Mouse (Mus musculus) midbrain, embryonic 15.5 days (tissue): ENCODE results near the gene Rassf6. TPM values are rescaled to one million over a fixed set of nuclear protein-coding genes. Genes with fewer than 3 reads are reported as not detected.

ENCODE experiments used
- ATAC-seq: fragments of 200-750 bp; cut with Nextera tagmentation; replicated peaks from 2 replicates; pipeline ENCODE4 v1.8.0; 2017; ENCODE audit warnings: moderate TSS enrichment
- H3K27ac ChIP-seq: fragments of 300-500 bp; sonication (generic); 2 replicates; pipeline ENCODE4 v1.5.1; 2015; ENCODE audit warnings: mild to moderate bottlenecking, inconsistent platforms
- H3K27me3 ChIP-seq: fragments of 300-500 bp; sonication (generic); replicated peaks from 2 replicates; pipeline ENCODE4 v1.6.1; 2015; ENCODE audit warnings: inconsistent platforms
- H3K36me3 ChIP-seq: fragments of 300-500 bp; sonication (generic); replicated peaks from 2 replicates; pipeline ENCODE4 v1.6.1; 2015; ENCODE audit warnings: inconsistent platforms
- H3K4me1 ChIP-seq: fragments of 300-500 bp; sonication (generic); 2 replicates; pipeline ENCODE4 v1.6.1; 2015; ENCODE audit warnings: inconsistent platforms
- H3K4me2 ChIP-seq: fragments of 300-500 bp; sonication (generic); 2 replicates; pipeline ENCODE4 v1.6.1; 2015; ENCODE audit warnings: inconsistent platforms, mild to moderate bottlenecking, moderate library complexity
- H3K4me3 ChIP-seq: fragments of 300-500 bp; sonication (generic); 2 replicates; pipeline ENCODE4 v1.5.1; 2015; ENCODE audit warnings: mild to moderate bottlenecking, inconsistent platforms
- H3K9ac ChIP-seq: fragments of 300-500 bp; sonication (generic); 2 replicates; pipeline ENCODE4 v1.6.1; 2015; ENCODE audit warnings: mild to moderate bottlenecking, inconsistent platforms
- H3K9me3 ChIP-seq: fragments of 300-500 bp; sonication (generic); 2 replicates; pipeline ENCODE4 v1.6.1; 2016; ENCODE audit warnings: inconsistent platforms
- WGBS: fragments of 180-500 bp; shearing (Covaris S2); methylation state at CpG from one replicate; pipeline ENCODE4 v1.1.7; 2015; ENCODE audit warnings: mixed read lengths; 5-methylcytosine and 5-hydroxymethylcytosine counted together
- polyA plus RNA-seq: library from polyadenylated mRNA; unstranded; fragments of >200 nt; fragmentation: Nextera tagmentation; extraction: Ambion mirVana; gene quantifications from 2 replicates; pipeline ENCODE4 v1.2.1, GENCODE M21; 2015

Gene Rassf6
- polyA plus RNA-seq, 1 experiment from 2014 or later, result 1.4 TPM

DNA sequence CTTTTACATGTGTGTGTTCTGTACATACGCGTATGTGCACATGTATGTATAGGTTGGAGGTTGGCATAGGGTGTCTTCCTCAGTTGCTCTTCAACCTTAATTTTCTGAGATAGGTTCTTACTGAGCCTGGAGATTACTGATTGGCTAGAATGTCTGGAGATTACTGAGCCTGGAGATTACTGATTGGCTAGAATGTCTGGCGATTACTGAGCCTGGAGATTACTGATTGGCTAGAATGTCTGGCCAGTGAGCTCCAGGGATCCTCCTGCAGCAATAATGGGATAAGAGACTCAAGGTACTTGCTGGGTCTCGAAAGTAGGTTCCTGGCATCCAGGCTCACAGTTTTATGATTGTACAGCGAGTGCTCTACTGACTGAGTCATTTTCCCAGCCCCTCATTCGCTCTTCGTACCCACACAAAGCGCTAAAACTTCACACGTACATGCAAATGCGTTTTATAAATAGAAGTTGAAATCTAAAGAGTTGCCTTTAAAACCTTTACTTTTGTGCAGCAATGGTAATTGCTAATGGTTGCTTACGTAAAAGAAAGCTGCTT lies 78.7 kb downstream of the Rassf6 start:
- Histone ChIP-seq H3K4me2 (no peak overlapping the region), H3K4me3 (no peak overlapping the region), H3K27me3 (no peaks in the 10 kb centered on the region), H3K9ac (no peak overlapping the region), H3K9me3 (no peaks in the 10 kb centered on the region), H3K27ac (no peak overlapping the region), H3K4me1 (no peaks in the 10 kb centered on the region), H3K36me3 (no peaks in the 10 kb centered on the region)
- no peak for ATAC-seq
- WGBS, result 93% methylated on average over 11 of the region's 11 CpGs

DNA sequence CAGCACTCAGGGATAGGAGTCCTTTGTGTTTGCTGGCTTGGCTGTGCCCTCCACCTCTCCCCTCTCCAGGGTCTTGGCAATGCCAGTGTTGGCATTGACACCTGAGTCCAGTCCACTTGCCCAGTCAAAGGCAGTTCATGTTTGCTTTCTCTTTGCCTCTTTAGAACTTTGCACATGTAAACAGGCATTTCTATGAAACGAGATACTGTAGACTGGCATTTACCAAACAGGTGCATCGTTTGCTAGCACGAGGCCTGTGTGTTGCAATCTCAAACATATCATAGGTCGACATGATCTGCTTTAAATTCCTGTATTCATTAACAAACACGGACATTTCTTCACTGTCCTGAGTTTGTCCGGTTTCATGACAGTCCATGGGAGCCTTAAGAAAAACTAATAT lies 79.7 kb downstream of the Rassf6 start, which contains the start of gene 5830473C10Rik:
TSS of gene 5830473C10Rik (plus strand) at position 365 of the 400 bp plus-strand sequence.
- Histone ChIP-seq H3K27me3 (no peaks in the 10 kb centered on the region), H3K4me2 (no peak within 1 kb of the TSS), H3K4me1 (no peaks in the 10 kb centered on the region), H3K9ac (no peak within 1 kb of the TSS), H3K36me3 (no peaks in the 10 kb centered on the region), H3K9me3 (no peaks in the 10 kb centered on the region), H3K27ac (no peak within 1 kb of the TSS), H3K4me3 (no peak within 1 kb of the TSS)
- 93% methylated on average over 6 of the region's 6 CpGs for WGBS
- ATAC-seq, result no peak

DNA sequence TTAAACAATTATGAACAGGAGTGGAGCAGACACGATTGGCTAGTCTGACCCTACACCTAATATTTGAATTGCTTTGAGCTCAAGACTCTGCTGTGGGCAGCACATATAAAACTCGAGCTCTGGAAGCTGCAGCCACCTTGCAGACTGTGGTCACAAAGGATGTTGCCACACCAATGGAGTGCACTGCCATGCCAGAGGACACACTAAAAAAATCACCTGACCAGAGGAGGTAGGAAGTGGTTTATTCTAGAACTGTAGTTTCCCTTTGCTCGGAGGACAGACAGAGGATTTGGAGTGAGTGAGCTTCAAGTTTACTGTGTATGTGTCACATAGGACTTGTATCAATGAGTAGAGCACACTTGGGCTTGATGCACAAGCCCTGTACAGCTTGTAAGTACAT lies 84.4 kb downstream of the Rassf6 start:
- Histone ChIP-seq H3K27ac (no peak overlapping the region), H3K4me2 (no peak overlapping the region), H3K4me3 (no peak overlapping the region), H3K9ac (no peak overlapping the region), H3K36me3 (no peaks in the 10 kb centered on the region), H3K9me3 (no peaks in the 10 kb centered on the region), H3K27me3 (no peaks in the 10 kb centered on the region), H3K4me1 (no peaks in the 10 kb centered on the region)
- WGBS, result 85% methylated on average over 3 of the region's 3 CpGs
- no peak for ATAC-seq

Other genes starting within 250 kb of the Rassf6 start
- gene Alb, start 179.8 kb downstream of the Rassf6 start, polyA plus RNA-seq, result 0.10 and 5.6 TPM in 2 replicates
- 0.61 and 8.7 TPM in 2 replicates for gene Afp, start 149.9 kb downstream of the Rassf6 start, polyA plus RNA-seq
- gene Afm, start 121.7 kb downstream of the Rassf6 start, polyA plus RNA-seq, result not detected in 2 replicates
- gene 5830473C10Rik, start 79.5 kb downstream of the Rassf6 start, polyA plus RNA-seq, result 0.09 and 0.13 TPM in 2 replicates
- gene Cxcl5, start 118.7 kb upstream of the Rassf6 start, polyA plus RNA-seq, result 0.19 and 0.28 TPM in 2 replicates
- 0.84 and 1.7 TPM in 2 replicates for gene Ppbp, start 127.9 kb upstream of the Rassf6 start, polyA plus RNA-seq
- 50.3 and 58.3 TPM in 2 replicates for gene Pf4, start 131.8 kb upstream of the Rassf6 start, polyA plus RNA-seq
- gene Cxcl3, start 145.4 kb upstream of the Rassf6 start, polyA plus RNA-seq, result 0.34 TPM in 1 of 2 replicates, not detected in the other
- gene Cxcl15, start 153.9 kb upstream of the Rassf6 start, polyA plus RNA-seq, result not detected in 2 replicates